Mouse (Mus musculus) kidney, embryonic 15.5 days (tissue): ENCODE data around the gene Rpl37. TPM values are rescaled to one million over a fixed set of nuclear protein-coding genes. Genes with fewer than 3 reads are reported as not detected.
"Not testable (repeated sequence)": the region's sequence is repeated elsewhere in the genome, so short reads cannot be mapped to it uniquely, and the experiment has no call there.

Experiments used
- ATAC-seq: fragments of 200-750 bp; cut with Nextera tagmentation; replicated peaks from 2 replicates; pipeline ENCODE4 v1.8.0; 2017; ENCODE audit warnings: moderate TSS enrichment; ENCODE audit not compliant: low FRiP score
- H3K27ac ChIP-seq: fragments of 300-500 bp; sonication (generic); 2 replicates; pipeline ENCODE4 v1.5.1; 2015; ENCODE audit warnings: mild to moderate bottlenecking, inconsistent platforms
- H3K27me3 ChIP-seq: fragments of 300-500 bp; sonication (generic); 2 replicates; pipeline ENCODE4 v1.6.1; 2015; ENCODE audit warnings: inconsistent platforms
- H3K36me3 ChIP-seq: fragments of 300-500 bp; sonication (generic); 2 replicates; pipeline ENCODE4 v1.6.1; 2015; ENCODE audit warnings: inconsistent platforms
- H3K4me1 ChIP-seq: fragments of 300-500 bp; sonication (generic); 2 replicates; pipeline ENCODE4 v1.6.1; 2015; ENCODE audit warnings: inconsistent platforms
- H3K4me2 ChIP-seq: fragments of 300-500 bp; sonication (generic); 2 replicates; pipeline ENCODE4 v1.6.1; 2015; ENCODE audit warnings: moderate library complexity, mild to moderate bottlenecking, inconsistent platforms
- H3K4me3 ChIP-seq: fragments of 300-500 bp; sonication (generic); replicated peaks from 2 replicates; pipeline ENCODE4 v1.5.1; 2015; ENCODE audit warnings: mild to moderate bottlenecking, inconsistent platforms
- H3K9ac ChIP-seq: fragments of 300-500 bp; sonication (generic); 2 replicates; pipeline ENCODE4 v1.6.1; 2015; ENCODE audit warnings: mild to moderate bottlenecking, inconsistent platforms
- H3K9me3 ChIP-seq: fragments of 300-500 bp; sonication (generic); replicated peaks from 2 replicates; pipeline ENCODE4 v1.6.1; 2016; ENCODE audit warnings: inconsistent platforms
- WGBS: fragments of 180-500 bp; shearing (Covaris S2); methylation state at CpG from one replicate; pipeline ENCODE4 v1.1.7; 2015; ENCODE audit warnings: mixed read lengths; 5-methylcytosine and 5-hydroxymethylcytosine counted together
- polyA plus RNA-seq: library from polyadenylated mRNA; unstranded; fragments of >200 nt; fragmentation: Nextera tagmentation; extraction: Ambion mirVana; gene quantifications from 2 replicates; pipeline ENCODE4 v1.2.1, GENCODE M21; 2015

Rpl37 gene
- polyA plus RNA-seq, 1 experiment from 2014 or later, result 602 TPM

DNA sequence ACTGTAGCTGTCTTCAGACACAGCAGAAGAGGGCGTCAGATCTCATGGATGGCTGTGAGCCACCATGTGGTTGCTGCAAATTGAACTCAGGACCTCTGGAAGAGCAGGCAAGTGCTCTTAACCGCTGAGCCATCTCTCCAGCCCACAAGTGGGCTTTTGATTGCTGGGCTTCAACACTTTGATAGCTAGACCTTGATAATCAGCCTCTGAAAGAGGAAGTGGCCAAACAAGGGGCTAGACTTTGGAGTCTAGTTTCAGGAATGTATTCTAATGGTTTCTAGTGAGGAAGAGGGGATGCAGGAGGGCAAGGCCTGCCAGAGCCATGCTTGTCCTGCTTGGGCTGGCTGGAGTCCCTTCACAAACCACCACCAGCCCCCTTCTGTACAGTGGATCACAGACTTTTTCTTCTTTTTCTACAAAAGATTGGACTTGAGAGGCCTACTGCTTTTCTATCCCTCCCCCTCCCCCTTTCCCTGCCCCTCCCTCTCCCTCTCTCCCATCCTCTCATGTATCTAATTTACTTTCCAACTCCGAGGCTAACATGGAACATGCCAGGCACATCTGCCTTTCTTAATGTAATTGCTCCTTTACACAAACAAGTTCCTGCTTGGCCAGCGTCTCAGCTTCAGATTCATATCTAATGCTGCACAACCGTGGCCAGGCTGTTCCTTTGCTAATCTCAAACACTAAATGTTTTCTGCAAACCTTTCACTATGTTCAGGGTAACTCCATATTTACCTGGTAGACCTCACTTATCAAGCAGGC, 11.9 kb downstream of the Rpl37 start:
- no peak overlapping the region for H3K4me2 ChIP-seq
- peaks cover 16% of the 10 kb centered on the region for H3K36me3 ChIP-seq
- no peaks in the 10 kb centered on the region for H3K9me3 ChIP-seq
- no peaks in the 10 kb centered on the region for H3K27me3 ChIP-seq
- WGBS, result 70% methylated on average over 5 of the region's 5 CpGs
- no peak overlapping the region for H3K27ac ChIP-seq
- H3K4me1 ChIP-seq, result 0 out of 2 replicates have a peak, but pooled peaks cover 3% of the 10 kb centered on the region
- no peak overlapping the region for H3K9ac ChIP-seq
- ATAC-seq, result no peak
- no peak overlapping the region for H3K4me3 ChIP-seq

DNA sequence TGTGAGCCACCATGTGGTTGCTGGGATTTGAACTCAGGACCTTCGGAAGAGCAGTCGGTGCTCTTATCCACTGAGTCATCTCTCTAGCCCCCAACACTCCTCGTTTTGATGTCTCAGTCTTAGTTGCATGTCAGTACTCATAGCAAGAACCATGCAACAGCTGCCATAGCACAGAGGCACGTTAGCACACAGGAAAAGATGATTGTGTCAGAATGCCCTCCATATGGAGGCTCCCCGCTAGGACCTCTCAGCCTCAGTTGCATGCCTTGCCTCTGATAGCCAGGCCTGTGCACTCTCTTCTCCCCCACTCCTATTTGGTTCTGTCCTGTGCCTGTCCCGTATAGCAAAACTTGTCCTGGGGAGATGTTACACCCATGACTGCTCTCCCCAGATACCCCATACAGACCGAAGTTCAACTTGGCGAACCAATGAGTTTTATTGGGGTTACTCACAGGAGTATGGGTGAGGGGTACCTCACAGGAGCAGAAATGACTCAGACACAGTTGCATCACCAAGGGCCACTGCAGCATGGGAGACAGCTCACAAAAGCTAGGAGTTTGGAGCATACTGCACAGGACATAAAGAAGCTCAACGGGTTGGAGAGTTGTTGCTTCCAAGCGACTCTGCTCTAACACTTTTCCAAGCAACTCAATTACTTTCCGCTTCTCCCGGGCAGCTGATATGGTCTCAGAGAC, 12.8 kb downstream of the Rpl37 start:
- 90% methylated on average over 12 of the region's 12 CpGs for WGBS
- ATAC-seq, result no peak

DNA sequence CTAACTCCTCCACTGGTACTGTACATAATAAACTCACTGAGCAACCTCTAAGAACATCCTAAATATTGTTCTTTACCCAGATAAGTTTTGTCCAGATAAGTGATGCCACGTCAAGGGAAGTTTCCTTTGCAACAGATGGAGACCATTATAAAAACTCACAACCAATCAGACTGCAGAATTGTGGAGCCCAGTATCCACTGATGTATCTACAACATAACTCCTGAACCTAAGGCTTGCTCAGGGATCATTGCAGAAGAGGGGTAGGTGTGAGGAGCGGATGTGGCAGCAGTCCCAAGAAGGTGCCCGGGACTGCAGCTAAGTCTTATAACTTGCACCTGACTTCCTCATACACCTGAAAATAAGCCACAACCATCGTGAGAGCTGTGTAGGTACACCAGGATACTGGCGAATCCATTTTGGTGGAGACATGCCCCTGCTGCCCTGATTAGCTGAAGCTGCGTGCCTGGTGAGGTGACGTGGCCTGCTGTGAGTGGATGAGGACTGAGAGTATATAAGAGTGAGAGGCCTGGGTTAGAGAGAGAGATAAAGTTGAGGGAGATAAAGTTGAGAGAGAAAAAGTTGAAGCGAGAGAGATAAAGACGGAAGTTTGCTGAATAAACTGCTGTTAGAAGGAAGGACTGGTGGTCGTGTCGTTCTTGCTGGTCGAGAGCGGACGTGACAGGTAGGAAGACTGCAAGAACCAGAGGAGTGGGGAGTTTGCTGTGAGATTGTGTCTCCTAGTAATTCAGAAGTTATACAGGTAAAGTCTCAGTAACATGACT, 14.6 kb downstream of the Rpl37 start:
- H3K27me3 ChIP-seq, H3K27ac ChIP-seq, H3K4me2 ChIP-seq, H3K4me1 ChIP-seq, H3K9me3 ChIP-seq, H3K36me3 ChIP-seq, H3K4me3 ChIP-seq, ATAC-seq, H3K9ac ChIP-seq: not testable (repeated sequence)
- WGBS, result 90% methylated on average over 14 of the region's 14 CpGs

More for the DNA sequence above, 12.8 kb downstream of the Rpl37 start:
- 0 out of 2 replicates have a peak, but pooled peaks cover 3% of the 10 kb centered on the region for H3K4me1 ChIP-seq
- no peak overlapping the region for H3K4me2 ChIP-seq
- no peak overlapping the region for H3K9ac ChIP-seq
- H3K9me3 ChIP-seq, result no peaks in the 10 kb centered on the region
- no peak overlapping the region for H3K4me3 ChIP-seq
- H3K36me3 ChIP-seq, result peaks cover 10% of the 10 kb centered on the region
- no peak overlapping the region for H3K27ac ChIP-seq
- no peaks in the 10 kb centered on the region for H3K27me3 ChIP-seq

DNA sequence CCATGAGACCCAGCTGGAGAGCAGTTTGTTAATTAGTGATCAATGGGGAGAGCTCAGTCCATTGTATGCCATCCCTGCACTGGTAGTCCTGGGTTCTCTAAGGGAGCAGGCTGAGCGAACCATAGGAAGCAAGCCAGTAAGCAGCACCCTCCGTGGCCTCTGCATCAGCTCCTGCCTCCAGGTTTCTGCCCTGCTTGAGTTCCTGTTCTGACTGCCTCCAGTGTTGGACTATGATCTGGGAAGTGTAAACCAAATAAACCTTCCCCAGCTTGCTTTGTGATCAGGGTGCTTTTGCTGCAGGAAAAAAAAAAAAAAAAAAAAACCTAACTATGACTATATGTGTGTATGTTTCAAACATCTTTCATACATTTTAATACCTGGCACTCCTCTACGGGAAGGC, 16.9 kb downstream of the Rpl37 start:
- Histone ChIP-seq H3K9me3 (no peaks in the 10 kb centered on the region), H3K4me1 (0 out of 2 replicates have a peak, but pooled peaks cover under 1% of the 10 kb centered on the region), H3K27me3 (no peaks in the 10 kb centered on the region), H3K27ac (no peak overlapping the region), H3K36me3 (no peaks in the 10 kb centered on the region), H3K4me3 (no peak overlapping the region), H3K4me2 (no peak overlapping the region), H3K9ac (no peak overlapping the region)
- ATAC-seq, result no peak
- WGBS, result 75% methylated on average over 3 of the region's 3 CpGs

DNA sequence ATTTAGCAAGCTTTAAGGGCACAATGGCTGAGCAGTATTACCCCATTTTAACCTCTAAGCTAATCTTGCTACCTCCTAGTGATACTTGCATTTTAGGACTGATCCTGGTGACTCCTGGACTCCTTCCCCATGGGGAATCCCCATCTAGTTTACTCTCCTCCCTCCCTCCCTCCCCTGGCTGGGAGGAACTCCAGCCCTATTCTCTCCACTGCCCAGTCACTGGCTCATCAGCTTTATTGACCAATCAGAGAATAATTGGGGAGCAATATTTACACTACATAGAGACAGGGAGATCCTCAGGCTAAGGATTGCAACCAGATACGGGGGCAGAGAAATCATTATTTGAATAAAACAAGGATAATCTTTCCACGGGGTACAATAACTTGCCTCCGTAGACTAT, 17.7 kb downstream of the Rpl37 start:
- Histone ChIP-seq H3K36me3 (no peaks in the 10 kb centered on the region), H3K9me3 (no peaks in the 10 kb centered on the region), H3K27me3 (no peaks in the 10 kb centered on the region), H3K4me3 (no peak overlapping the region), H3K27ac (no peak overlapping the region), H3K4me2 (no peak overlapping the region), H3K4me1 (no peaks in the 10 kb centered on the region), H3K9ac (no peak overlapping the region)
- no peak for ATAC-seq
- WGBS, result 61% methylated on average over 3 of the region's 3 CpGs

DNA sequence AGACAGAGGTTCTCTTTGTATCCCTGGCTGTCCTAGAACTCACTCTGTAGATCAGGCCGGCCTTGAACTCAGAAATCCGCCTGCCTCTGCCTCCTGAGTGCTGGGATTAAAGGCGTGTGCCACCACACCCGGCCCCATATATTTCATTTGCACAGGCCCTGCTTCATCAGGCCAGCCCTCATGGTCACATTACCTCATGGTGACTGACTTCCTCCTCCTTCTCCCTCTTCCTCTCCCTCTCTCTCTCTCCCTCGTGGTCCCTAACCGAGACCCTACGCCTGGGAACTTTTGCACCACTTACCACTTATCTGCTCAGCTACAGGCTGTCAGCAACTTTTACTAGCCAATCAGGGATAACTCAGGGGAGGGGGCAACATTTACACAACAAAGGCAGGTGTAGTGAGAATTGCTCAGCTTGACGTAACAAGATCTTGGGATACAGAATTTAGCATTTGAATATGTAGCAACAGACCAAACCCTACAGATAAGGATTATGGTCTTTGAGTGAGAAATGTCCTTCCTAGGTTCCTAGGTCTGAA, 18.6 kb downstream of the Rpl37 start:
- Histone ChIP-seq H3K4me3 (no peak overlapping the region), H3K9ac (no peak overlapping the region), H3K27me3 (no peaks in the 10 kb centered on the region), H3K27ac (no peak overlapping the region), H3K36me3 (no peaks in the 10 kb centered on the region), H3K4me2 (no peak overlapping the region), H3K9me3 (no peaks in the 10 kb centered on the region), H3K4me1 (no peaks in the 10 kb centered on the region)
- no peak for ATAC-seq
- 77% methylated on average over 8 of the region's 8 CpGs for WGBS

DNA sequence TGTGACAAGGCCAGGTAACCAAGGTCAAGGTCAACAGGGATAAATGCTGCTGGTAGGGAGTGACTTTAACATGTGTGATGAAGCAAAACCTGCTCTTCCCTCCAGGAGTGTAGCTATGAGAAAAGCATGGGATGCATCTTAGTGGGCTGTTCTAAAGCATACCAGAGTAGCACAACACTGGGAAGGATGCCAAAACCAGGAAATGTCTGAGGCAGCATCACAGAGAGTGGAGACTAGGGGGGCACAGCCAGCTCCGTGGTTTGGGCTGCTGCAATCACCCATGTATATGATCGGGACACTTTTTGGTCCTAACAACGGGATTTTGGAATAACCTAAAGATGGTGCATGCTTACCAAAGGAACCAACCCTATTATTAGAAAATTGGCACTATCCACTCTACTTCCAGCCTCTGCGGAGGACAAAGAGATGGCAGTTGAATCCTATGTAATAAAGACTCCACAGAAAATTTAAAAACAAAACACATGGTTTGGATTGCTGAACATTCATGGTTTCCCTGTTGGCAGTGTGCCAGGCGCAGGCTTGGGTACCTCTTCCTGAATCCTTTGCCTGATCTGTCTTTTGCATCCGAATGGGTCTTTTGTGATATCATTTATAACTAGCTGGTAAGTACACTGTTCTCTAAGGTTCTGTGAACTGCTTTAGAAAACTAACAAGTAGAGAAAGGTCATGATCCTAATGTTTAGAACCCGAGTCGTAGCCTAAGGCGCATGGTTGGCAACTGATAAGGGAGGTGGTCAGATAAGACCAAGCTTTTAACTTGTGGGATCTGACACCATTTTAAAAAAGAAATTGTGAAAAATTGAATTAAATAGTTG, 21.8 kb downstream of the Rpl37 start:
- no peaks in the 10 kb centered on the region for H3K36me3 ChIP-seq
- H3K4me2 ChIP-seq, result no peak overlapping the region
- 79% methylated on average over 9 of the region's 9 CpGs for WGBS
- H3K27ac ChIP-seq, result no peak overlapping the region
- H3K4me1 ChIP-seq, result no peaks in the 10 kb centered on the region
- no peaks in the 10 kb centered on the region for H3K9me3 ChIP-seq
- no peak overlapping the region for H3K9ac ChIP-seq
- H3K4me3 ChIP-seq, result no peak overlapping the region
- H3K27me3 ChIP-seq, result no peaks in the 10 kb centered on the region
- ATAC-seq, result no peak

DNA sequence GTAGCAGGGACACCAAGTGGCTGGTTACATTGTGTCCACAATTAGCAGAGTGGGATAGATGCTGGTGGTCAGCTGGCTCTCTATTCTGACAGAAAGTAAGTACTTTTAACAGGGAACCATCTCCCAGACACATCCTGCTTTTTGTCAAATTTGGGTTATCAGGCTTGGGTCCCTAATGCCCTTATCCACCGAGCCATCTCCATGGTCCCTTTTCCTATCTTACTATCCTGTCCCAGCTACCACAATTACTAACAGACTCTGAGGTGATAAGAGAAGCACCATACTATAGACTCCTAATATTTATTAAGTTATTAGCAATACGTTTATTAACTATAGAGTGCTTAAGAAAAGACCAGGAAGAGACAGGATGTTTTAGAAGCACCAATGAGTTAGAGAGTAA, 22.9 kb downstream of the Rpl37 start:
- ATAC-seq, result no peak
- 0 out of 2 replicates have a peak, but pooled peaks cover under 1% of the 10 kb centered on the region for H3K4me1 ChIP-seq
- no peak overlapping the region for H3K4me2 ChIP-seq
- 88% methylated on average over 2 of the region's 2 CpGs for WGBS
- no peak overlapping the region for H3K4me3 ChIP-seq
- H3K36me3 ChIP-seq, result no peaks in the 10 kb centered on the region
- no peak overlapping the region for H3K27ac ChIP-seq
- no peaks in the 10 kb centered on the region for H3K27me3 ChIP-seq
- no peaks in the 10 kb centered on the region for H3K9me3 ChIP-seq
- no peak overlapping the region for H3K9ac ChIP-seq

DNA sequence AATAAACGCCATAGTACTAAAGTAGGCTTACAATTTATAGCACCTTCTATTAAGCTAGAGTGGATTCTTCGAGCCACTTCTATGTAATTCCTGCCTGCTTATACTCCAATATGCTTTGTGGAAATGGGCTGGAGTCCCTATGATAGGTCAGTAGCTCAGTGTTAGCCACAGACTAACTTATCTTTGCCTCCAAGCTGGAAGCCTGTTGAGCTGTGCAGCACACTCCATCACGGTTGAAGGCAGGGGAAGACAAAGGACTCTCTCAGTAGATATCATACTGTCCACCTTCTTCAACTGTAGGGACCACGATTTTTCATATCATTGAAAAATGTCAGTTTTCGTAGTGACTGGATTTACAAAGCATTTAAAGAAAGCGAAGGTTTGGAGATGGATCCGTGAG, 23.4 kb downstream of the Rpl37 start:
- Histone ChIP-seq H3K9me3 (no peaks in the 10 kb centered on the region), H3K4me1 (peaks cover 5% of the 10 kb centered on the region), H3K4me2 (no peak overlapping the region), H3K27ac (no peak overlapping the region), H3K27me3 (no peaks in the 10 kb centered on the region), H3K9ac (no peak overlapping the region), H3K4me3 (no peak overlapping the region), H3K36me3 (no peaks in the 10 kb centered on the region)
- WGBS, result 87% methylated on average over 7 of the region's 7 CpGs
- ATAC-seq, result no peak

DNA sequence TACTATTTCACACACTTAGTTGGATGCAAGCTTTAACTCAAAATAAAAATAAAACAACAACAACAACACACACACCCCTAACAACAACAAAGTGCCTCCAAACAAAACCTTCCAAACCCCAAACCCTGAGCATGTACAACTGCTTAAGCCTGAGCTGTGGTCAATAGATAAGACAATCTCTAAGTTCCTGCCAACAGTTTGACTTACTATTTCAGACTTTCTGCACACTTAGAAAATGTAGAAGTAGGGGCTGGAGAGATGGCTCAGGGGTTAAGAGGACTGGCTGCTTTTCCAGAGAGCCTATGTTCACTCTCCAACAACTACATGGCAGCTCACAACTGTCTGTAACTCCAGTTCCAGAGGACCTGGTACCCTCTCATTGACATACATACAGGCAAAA, 23.9 kb downstream of the Rpl37 start:
- Histone ChIP-seq H3K36me3 (no peaks in the 10 kb centered on the region), H3K4me3 (no peak overlapping the region)
- no peak for ATAC-seq

DNA sequence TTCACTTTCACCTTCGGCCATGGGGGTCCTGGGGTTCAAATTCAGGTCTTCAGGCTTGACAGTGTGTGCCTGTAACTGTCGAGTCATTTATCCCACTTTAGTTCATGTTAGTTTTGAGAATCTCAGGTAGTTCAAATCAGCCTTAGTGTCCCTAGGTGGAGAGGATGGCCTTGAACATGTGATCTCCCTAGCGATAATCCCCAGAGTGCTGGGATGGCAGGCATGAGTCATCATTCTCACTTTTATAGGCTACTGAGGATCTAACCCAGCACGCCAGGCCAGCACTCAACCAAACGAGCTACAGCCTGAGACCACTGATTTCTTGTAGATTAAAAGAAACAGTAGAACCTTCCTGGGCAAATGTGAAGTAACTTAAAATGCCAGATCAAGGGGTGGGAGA, 25.6 kb downstream of the Rpl37 start:
- no peaks in the 10 kb centered on the region for H3K9me3 ChIP-seq
- H3K27me3 ChIP-seq, result no peaks in the 10 kb centered on the region
- no peak overlapping the region for H3K9ac ChIP-seq
- H3K4me3 ChIP-seq, result no peak overlapping the region
- WGBS, result 64% methylated on average over 5 of the region's 5 CpGs
- no peak overlapping the region for H3K27ac ChIP-seq
- no peak for ATAC-seq
- no peak overlapping the region for H3K4me2 ChIP-seq
- H3K36me3 ChIP-seq, result 0 out of 2 replicates have a peak, but pooled peaks cover 3% of the 10 kb centered on the region
- peaks cover 18% of the 10 kb centered on the region for H3K4me1 ChIP-seq

More for the DNA sequence above, 23.9 kb downstream of the Rpl37 start:
- Histone ChIP-seq H3K27me3 (no peaks in the 10 kb centered on the region), H3K27ac (no peak overlapping the region), H3K4me2 (no peak overlapping the region), H3K9ac (no peak overlapping the region), H3K4me1 (peaks cover 10% of the 10 kb centered on the region), H3K9me3 (no peaks in the 10 kb centered on the region)
